Mouse (Mus musculus): ENCODE results near the gene Mapk8ip3. TPM values are rescaled to one million over a fixed set of nuclear protein-coding genes. Genes with fewer than 3 reads are reported as not detected.

Gene Mapk8ip3
- polyA plus RNA-seq, 1 experiment from 2014 or later = 30.1 TPM

- Histone ChIP-seq H3K27me3 (ENCODE audit: control insufficient read depth, insufficient read depth, low read length) (no peaks in the 10 kb centered on the region), H3K9me3 (replicated peaks; ENCODE audit: control insufficient read depth, low read length) (no peaks in the 10 kb centered on the region), H3K36me3 (ENCODE audit: control insufficient read depth, insufficient read depth) (peaks cover 38% of the 10 kb centered on the region), H3K4me2 (ENCODE audit: low read depth, low read length) (peak within 1 kb of the TSS; percentile 99), H3K9ac (ENCODE audit: low read length) (peak within 1 kb of the TSS; percentile 92), H3K4me1 (ENCODE audit: control insufficient read depth, insufficient read depth, low read length) (peaks cover 30% of the 10 kb centered on the region), H3K4me3 (ENCODE audit: low read length) (peak within 1 kb of the TSS; percentile 90), H3K27ac (ENCODE audit: low read length) (peak within 1 kb of the TSS; percentile 94)
- peak; percentile 59 for ATAC-seq (replicated peaks; ENCODE audit: extremely low read depth, insufficient read depth, low FRiP score)
- WGBS = 2% methylated on average over 50 of the region's 50 CpGs
Observed at GRCm38 (mm10) chr17:24896241-24896992, 40.4 kb downstream of the Mapk8ip3 start, which contains the start of gene Nme3. TSS of gene Nme3 (plus strand) at chr17:24896500.

DNA sequence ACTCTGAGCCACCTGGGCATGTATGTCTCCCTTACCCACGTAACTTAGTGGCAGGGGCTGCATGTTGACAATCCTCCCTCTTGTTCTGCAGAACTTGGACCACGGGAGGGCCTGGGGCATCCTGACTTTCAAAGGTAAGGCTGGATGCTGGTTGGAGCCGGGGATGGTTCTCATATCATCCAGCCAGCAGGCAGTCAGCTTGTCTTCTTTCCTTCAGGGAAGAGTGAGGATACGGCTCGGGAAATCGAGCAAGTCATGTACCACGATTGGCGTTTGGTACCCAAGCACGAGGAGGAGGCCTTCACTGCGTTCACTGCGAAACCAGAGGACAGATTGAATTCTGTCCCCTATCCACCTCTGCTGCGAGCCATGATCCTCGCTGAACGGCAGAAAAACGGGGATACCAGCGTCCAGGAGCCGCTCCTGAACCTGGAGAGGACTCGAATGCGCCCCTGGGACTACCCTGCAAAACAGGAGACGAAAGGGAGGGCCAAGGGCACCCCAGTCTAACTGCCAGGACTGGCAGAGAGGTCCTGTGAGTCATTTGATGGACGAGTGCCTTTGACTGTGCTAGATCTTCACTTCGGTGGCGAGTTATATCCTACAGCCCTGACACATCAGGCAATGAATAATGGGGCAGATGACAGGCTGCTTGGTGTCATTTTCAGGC, 41.1 kb downstream of the Mapk8ip3 start:
- Histone ChIP-seq H3K27ac (ENCODE audit: low read length) (peak overlapping the region; percentile 94), H3K9ac (ENCODE audit: low read length) (peak overlapping the region; percentile 92), H3K9me3 (replicated peaks; ENCODE audit: control insufficient read depth, low read length) (no peaks in the 10 kb centered on the region), H3K27me3 (ENCODE audit: control insufficient read depth, insufficient read depth, low read length) (no peaks in the 10 kb centered on the region), H3K36me3 (ENCODE audit: control insufficient read depth, insufficient read depth) (peaks cover 35% of the 10 kb centered on the region), H3K4me2 (ENCODE audit: low read depth, low read length) (peak overlapping the region; percentile 99), H3K4me1 (ENCODE audit: control insufficient read depth, insufficient read depth, low read length) (peaks cover 30% of the 10 kb centered on the region), H3K4me3 (ENCODE audit: low read length) (peak overlapping the region; percentile 90)
- no peak for ATAC-seq (replicated peaks; ENCODE audit: extremely low read depth, insufficient read depth, low FRiP score)
- WGBS = 8% methylated on average over 23 of the region's 23 CpGs

- WGBS = under 1% methylated on average over 62 of the region's 62 CpGs
- Histone ChIP-seq H3K9me3 (replicated peaks; ENCODE audit: control insufficient read depth, low read length) (no peaks in the 10 kb centered on the region), H3K27me3 (ENCODE audit: control insufficient read depth, insufficient read depth, low read length) (no peaks in the 10 kb centered on the region), H3K36me3 (ENCODE audit: control insufficient read depth, insufficient read depth) (peaks cover 33% of the 10 kb centered on the region), H3K4me3 (ENCODE audit: low read length) (peak within 1 kb of the TSS; percentile 90), H3K4me1 (ENCODE audit: control insufficient read depth, insufficient read depth, low read length) (peaks cover 30% of the 10 kb centered on the region), H3K9ac (ENCODE audit: low read length) (peak within 1 kb of the TSS; percentile 92), H3K27ac (ENCODE audit: low read length) (peak within 1 kb of the TSS; percentile 94), H3K4me2 (ENCODE audit: low read depth, low read length) (peak within 1 kb of the TSS; percentile 99)
- ATAC-seq (replicated peaks; ENCODE audit: extremely low read depth, insufficient read depth, low FRiP score) = peak; percentile 64
Observed at GRCm38 (mm10) chr17:24894995-24895547, 41.7 kb downstream of the Mapk8ip3 start, which contains the start of the genes Eme2 and Mrps34. TSS of gene Eme2 (minus strand) at chr17:24895087. TSS of gene Mrps34 (plus strand) at chr17:24895116.

GRCm38 (mm10) chr17:24894061-24894994, 42.4 kb downstream of the Mapk8ip3 start:
- WGBS = 10% methylated on average over 31 of the region's 31 CpGs
- H3K9ac ChIP-seq (ENCODE audit: low read length) = peak overlapping the region; percentile 92
- H3K9me3 ChIP-seq (replicated peaks; ENCODE audit: control insufficient read depth, low read length) = no peaks in the 10 kb centered on the region
- peak overlapping the region; percentile 90 for H3K4me3 ChIP-seq (ENCODE audit: low read length)
- H3K27ac ChIP-seq (ENCODE audit: low read length) = peak overlapping the region; percentile 94
- peaks cover 30% of the 10 kb centered on the region for H3K4me1 ChIP-seq (ENCODE audit: control insufficient read depth, insufficient read depth, low read length)
- ATAC-seq (replicated peaks; ENCODE audit: extremely low read depth, insufficient read depth, low FRiP score) = 0 out of 2 replicates have a peak, but pooled peaks have one; percentile 3
- H3K36me3 ChIP-seq (ENCODE audit: control insufficient read depth, insufficient read depth) = peaks cover 28% of the 10 kb centered on the region
- H3K27me3 ChIP-seq (ENCODE audit: control insufficient read depth, insufficient read depth, low read length) = no peaks in the 10 kb centered on the region
- H3K4me2 ChIP-seq (ENCODE audit: low read depth, low read length) = peak overlapping the region; percentile 99

GRCm38 (mm10) chr17:24893276-24893675, 43.5 kb downstream of the Mapk8ip3 start:
- no peak for ATAC-seq (replicated peaks; ENCODE audit: extremely low read depth, insufficient read depth, low FRiP score)
- peaks cover 28% of the 10 kb centered on the region for H3K4me1 ChIP-seq (ENCODE audit: control insufficient read depth, insufficient read depth, low read length)
- no peak overlapping the region for H3K9ac ChIP-seq (ENCODE audit: low read length)
- H3K27me3 ChIP-seq (ENCODE audit: control insufficient read depth, insufficient read depth, low read length) = no peaks in the 10 kb centered on the region
- H3K4me2 ChIP-seq (ENCODE audit: low read depth, low read length) = no peak overlapping the region
- WGBS = 94% methylated on average over 2 of the region's 2 CpGs
- H3K36me3 ChIP-seq (ENCODE audit: control insufficient read depth, insufficient read depth) = peaks cover 28% of the 10 kb centered on the region
- no peak overlapping the region for H3K27ac ChIP-seq (ENCODE audit: low read length)
- no peak overlapping the region for H3K4me3 ChIP-seq (ENCODE audit: low read length)
- H3K9me3 ChIP-seq (replicated peaks; ENCODE audit: control insufficient read depth, low read length) = no peaks in the 10 kb centered on the region

DNA sequence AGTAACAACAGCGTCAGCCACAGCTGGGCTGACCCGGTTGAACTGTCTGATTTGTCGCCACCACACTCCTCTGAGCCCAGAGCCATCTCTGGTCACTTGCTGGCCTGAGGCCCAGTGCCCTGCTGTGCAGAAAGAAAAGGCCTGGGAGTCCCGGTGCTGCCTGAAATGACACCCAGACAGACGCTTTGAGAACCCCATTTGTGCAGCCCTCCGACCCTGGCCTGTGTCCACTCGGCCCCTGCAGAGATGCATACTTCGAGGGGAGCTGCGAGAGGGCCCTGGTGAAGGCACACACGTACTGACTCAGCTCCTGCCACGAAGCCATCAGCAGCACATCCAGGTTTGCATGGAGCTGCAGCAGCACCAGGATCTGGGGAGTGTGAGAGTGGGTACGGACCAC, 44.0 kb downstream of the Mapk8ip3 start:
- H3K4me2 ChIP-seq (ENCODE audit: low read depth, low read length) = no peak overlapping the region
- H3K27me3 ChIP-seq (ENCODE audit: control insufficient read depth, insufficient read depth, low read length) = no peaks in the 10 kb centered on the region
- H3K9me3 ChIP-seq (replicated peaks; ENCODE audit: control insufficient read depth, low read length) = no peaks in the 10 kb centered on the region
- H3K27ac ChIP-seq (ENCODE audit: low read length) = no peak overlapping the region
- H3K4me3 ChIP-seq (ENCODE audit: low read length) = no peak overlapping the region
- no peak for ATAC-seq (replicated peaks; ENCODE audit: extremely low read depth, insufficient read depth, low FRiP score)
- 83% methylated on average over 12 of the region's 12 CpGs for WGBS
- H3K9ac ChIP-seq (ENCODE audit: low read length) = no peak overlapping the region
- peaks cover 32% of the 10 kb centered on the region for H3K4me1 ChIP-seq (ENCODE audit: control insufficient read depth, insufficient read depth, low read length)
- peaks cover 28% of the 10 kb centered on the region for H3K36me3 ChIP-seq (ENCODE audit: control insufficient read depth, insufficient read depth)

DNA sequence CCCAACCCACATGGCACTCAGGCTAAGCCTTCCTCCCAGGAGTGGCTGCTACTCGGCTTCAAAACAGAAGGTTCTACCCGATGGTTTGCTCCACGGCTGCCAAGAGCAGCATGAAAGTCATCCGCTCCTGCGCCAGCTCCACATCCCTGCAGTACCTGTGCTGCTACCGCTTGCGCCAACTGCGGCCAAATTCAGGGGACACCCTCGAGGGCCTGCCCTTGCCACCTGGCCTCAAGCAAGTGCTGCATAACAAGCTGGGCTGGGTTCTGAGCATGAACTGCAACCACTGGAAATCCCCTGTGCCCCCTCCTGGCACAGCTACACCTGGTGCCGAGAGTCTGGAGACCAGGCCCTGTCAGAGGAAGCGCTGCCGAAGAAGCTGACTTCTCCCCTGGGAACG, 45.5 kb downstream of the Mapk8ip3 start:
- H3K4me1 ChIP-seq (ENCODE audit: control insufficient read depth, insufficient read depth, low read length) = peaks cover 28% of the 10 kb centered on the region
- H3K9ac ChIP-seq (ENCODE audit: low read length) = no peak overlapping the region
- no peaks in the 10 kb centered on the region for H3K27me3 ChIP-seq (ENCODE audit: control insufficient read depth, insufficient read depth, low read length)
- H3K4me3 ChIP-seq (ENCODE audit: low read length) = no peak overlapping the region
- H3K27ac ChIP-seq (ENCODE audit: low read length) = no peak overlapping the region
- no peak for ATAC-seq (replicated peaks; ENCODE audit: extremely low read depth, insufficient read depth, low FRiP score)
- no peak overlapping the region for H3K4me2 ChIP-seq (ENCODE audit: low read depth, low read length)
- 80% methylated on average over 13 of the region's 13 CpGs for WGBS
- H3K36me3 ChIP-seq (ENCODE audit: control insufficient read depth, insufficient read depth) = peaks cover 28% of the 10 kb centered on the region
- no peaks in the 10 kb centered on the region for H3K9me3 ChIP-seq (replicated peaks; ENCODE audit: control insufficient read depth, low read length)
